Mouse (Mus musculus) heart, adult 2 months (tissue): ENCODE results near the gene Vps8. TPM values are rescaled to one million over a fixed set of nuclear protein-coding genes. Genes with fewer than 3 reads are reported as not detected.
A peak's percentile ranks its signal among the peaks of the same experiment; 100 is the strongest.

ENCODE experiments used
- DNase-seq, 2 experiments: peaks; one replicate each; pipeline ENCODE4 v3.0.0; 2021
- H3K27ac ChIP-seq: fragments of 200-600 bp; 2 replicates; pipeline ENCODE4 v1.8.1; 2022
- H3K27me3 ChIP-seq: fragments of 200-500 bp; 2 replicates; pipeline ENCODE4 v1.6.1; 2012; ENCODE audit warnings: mild to moderate bottlenecking, low read length, inconsistent platforms, mixed read lengths; ENCODE audit not compliant: control insufficient read depth, insufficient read depth
- H3K36me3 ChIP-seq: fragments of 200-500 bp; 2 replicates; pipeline ENCODE4 v1.6.1; 2012; ENCODE audit warnings: low read length, inconsistent platforms; ENCODE audit not compliant: control insufficient read depth, insufficient read depth
- H3K4me1 ChIP-seq: fragments of 200-500 bp; 2 replicates; pipeline ENCODE4 v1.6.1; 2011; ENCODE audit warnings: low read length; ENCODE audit not compliant: control insufficient read depth, insufficient read depth
- H3K4me3 ChIP-seq: fragments of 200-600 bp; 2 replicates; pipeline ENCODE4 v1.8.1; 2022
- H3K79me2 ChIP-seq: fragments of 200-500 bp; replicated peaks from 2 replicates; pipeline ENCODE4 v1.6.1; 2012; ENCODE audit warnings: mild to moderate bottlenecking, inconsistent platforms, low read length, moderate library complexity, mixed read lengths; ENCODE audit not compliant: control insufficient read depth, insufficient read depth
- H3K9ac ChIP-seq: fragments of 200-500 bp; 2 replicates; pipeline ENCODE4 v1.6.1; 2012; ENCODE audit warnings: low read depth, mild to moderate bottlenecking, control low read depth, inconsistent platforms, low read length, mixed read lengths
- CTCF ChIP-seq: fragments of 200-600 bp; IDR thresholded peaks from 2 replicates; pipeline ENCODE4 v1.8.1; 2022; ENCODE audit warnings: antibody characterized with exemption, mild to moderate bottlenecking, moderate library complexity
- EP300 ChIP-seq: fragments of 200-500 bp; IDR thresholded peaks from 2 replicates; pipeline ENCODE4 v1.6.1; 2011; ENCODE audit warnings: low read depth, low read length, control low read depth; ENCODE audit not compliant: insufficient read depth
- POLR2A ChIP-seq: fragments of 200-500 bp; IDR thresholded peaks from 2 replicates; pipeline ENCODE4 v1.6.1; 2011; ENCODE audit warnings: mild to moderate bottlenecking, low read depth, low read length, control low read depth; ENCODE audit not compliant: insufficient read depth
- WGBS: fragments of 180-500 bp; shearing (Covaris S2); methylation state at CpG from one replicate; pipeline ENCODE4 v1.1.7; 2018; 5-methylcytosine and 5-hydroxymethylcytosine counted together
- intact Hi-C: fragments of 180-260 bp; cut with DNase I; formaldehyde crosslinking; loops from one replicate; pipeline ENCODE4 v1.15.1; 2025
- polyA plus RNA-seq: library from polyadenylated mRNA; depleted of rRNA; stranded (reverse); fragments of >200 nt; gene quantifications from 2 replicates; pipeline ENCODE4 v1.2.3, GENCODE M21; 2012
- total RNA-seq, 2 experiments: library from RNA; stranded (reverse); gene quantifications; 2 replicates each; pipeline ENCODE4 v1.2.3; 2021

Vps8 gene
- total and polyA plus RNA-seq, 3 experiments: 14.0 to 25.5 (median 24.1) TPM

- no peaks in the 10 kb centered on the region for H3K79me2 ChIP-seq
- H3K4me1 ChIP-seq: peaks cover 6% of the 10 kb centered on the region
- H3K9ac ChIP-seq: no peak overlapping the region
- H3K27ac ChIP-seq: no peak overlapping the region
- intact Hi-C loops: no loop called here
- 51% methylated on average over 3 of the region's 3 CpGs for WGBS
- no peak for TF ChIP-seq POLR2A
- no peak for TF ChIP-seq CTCF
- TF ChIP-seq EP300: no peak
- H3K27me3 ChIP-seq: no peaks in the 10 kb centered on the region
- DNase-seq: peak; percentile 39 to 50
- H3K36me3 ChIP-seq: no peaks in the 10 kb centered on the region
- no peak overlapping the region for H3K4me3 ChIP-seq
Measured at GRCm38 (mm10) chr16:21389316-21389715, 33.6 kb upstream of the Vps8 start.

GRCm38 (mm10) chr16:21390744-21391143 lies 32.2 kb upstream of the Vps8 start:
- Histone ChIP-seq H3K4me1 (peaks cover 6% of the 10 kb centered on the region), H3K9ac (no peak overlapping the region), H3K79me2 (no peaks in the 10 kb centered on the region), H3K27ac (no peak overlapping the region), H3K27me3 (no peaks in the 10 kb centered on the region), H3K36me3 (no peaks in the 10 kb centered on the region), H3K4me3 (no peak overlapping the region)
- intact Hi-C loops: loop anchor here (5.0 kb wide), 1 partner anchor 483 kb away; no protein-coding TSS in a partner anchor
- TF ChIP-seq EP300 (no peak), CTCF (no peak), POLR2A (no peak)
- no peak for DNase-seq
- 89% methylated on average over 5 of the region's 5 CpGs for WGBS

- Histone ChIP-seq H3K4me3 (no peak overlapping the region), H3K9ac (no peak overlapping the region), H3K27me3 (no peaks in the 10 kb centered on the region), H3K4me1 (peaks cover 6% of the 10 kb centered on the region), H3K27ac (no peak overlapping the region), H3K36me3 (no peaks in the 10 kb centered on the region), H3K79me2 (no peaks in the 10 kb centered on the region)
- 71% methylated on average over 6 of the region's 6 CpGs for WGBS
- intact Hi-C loops: loop anchor here (1.0 to 5.0 kb wide), 2 partner anchors 188 to 485 kb away; partner anchors contain the start of gene Ephb3
- TF ChIP-seq EP300 (no peak), CTCF (peak; percentile 32)
- DNase-seq: no peak
Measured at GRCm38 (mm10) chr16:21392099-21392498, 30.8 kb upstream of the Vps8 start.

- H3K27ac ChIP-seq: no peak overlapping the region
- no peak overlapping the region for H3K4me3 ChIP-seq
- peaks cover 9% of the 10 kb centered on the region for H3K4me1 ChIP-seq
- WGBS: 52% methylated on average over 9 of the region's 9 CpGs
- H3K9ac ChIP-seq: no peak overlapping the region
- DNase-seq: peak; percentile 75 to 83
- no peaks in the 10 kb centered on the region for H3K79me2 ChIP-seq
- H3K36me3 ChIP-seq: no peaks in the 10 kb centered on the region
- H3K27me3 ChIP-seq: no peaks in the 10 kb centered on the region
- intact Hi-C loops: loop anchor here (1.0 to 5.0 kb wide), 2 partner anchors 188 to 485 kb away; partner anchors contain the start of gene Ephb3
- TF ChIP-seq EP300 (peak; percentile 84), POLR2A (no peak), CTCF (peak; percentile 87)
Measured at GRCm38 (mm10) chr16:21392517-21393112, 30.3 kb upstream of the Vps8 start.

- intact Hi-C loops: no loop called here
- WGBS: 92% methylated on average over 7 of the region's 7 CpGs
Measured at GRCm38 (mm10) chr16:21395546-21395945, 27.4 kb upstream of the Vps8 start.

GRCm38 (mm10) chr16:21397681-21398080 lies 25.2 kb upstream of the Vps8 start:
- intact Hi-C loops: no loop called here

More at GRCm38 (mm10) chr16:21395546-21395945, 27.4 kb upstream of the Vps8 start:
- no peaks in the 10 kb centered on the region for H3K36me3 ChIP-seq
- H3K4me1 ChIP-seq: peaks cover 5% of the 10 kb centered on the region; the same call in 1 of the 2 replicates
- H3K27me3 ChIP-seq: no peaks in the 10 kb centered on the region
- no peak overlapping the region for H3K27ac ChIP-seq
- H3K79me2 ChIP-seq: no peaks in the 10 kb centered on the region
- no peak overlapping the region for H3K4me3 ChIP-seq
- TF ChIP-seq CTCF (no peak), POLR2A (no peak), EP300 (no peak)
- no peak for DNase-seq
- H3K9ac ChIP-seq: no peak overlapping the region

More at GRCm38 (mm10) chr16:21397681-21398080, 25.2 kb upstream of the Vps8 start:
- Histone ChIP-seq H3K27ac (no peak overlapping the region), H3K79me2 (no peaks in the 10 kb centered on the region), H3K4me3 (no peak overlapping the region), H3K36me3 (no peaks in the 10 kb centered on the region), H3K27me3 (no peaks in the 10 kb centered on the region), H3K9ac (no peak overlapping the region), H3K4me1 (peaks cover 6% of the 10 kb centered on the region)
- 45% methylated on average over 5 of the region's 5 CpGs for WGBS
- TF ChIP-seq POLR2A (no peak), CTCF (no peak), EP300 (no peak)
- DNase-seq: no peak
